20 mouse cellular contexts compared by ENCODE assay signal in genomic region chr16:89617251-89617650, GRCm38 (mm10). TPM values are rescaled to one million over a fixed set of nuclear protein-coding genes. Genes with fewer than 3 reads are reported as not detected.
A peak's percentile ranks its signal among the peaks of the same experiment; 100 is the strongest.
DNase-seq lines count a peak whose midpoint lies in the region; TF ChIP-seq lines count a peak whose summit lies in the region.
"Had no signal": no experiment of that assay in that cellular context is flagged by ENCODE, and none has a peak within 500 bp of the region (broad histone marks: within the 10 kb centered on the region; RNA-seq: fewer than 3 reads in every experiment).

No protein-coding gene starts in this region.

- H3K27me3 ChIP-seq in kidney, adult 2 months (replicated peaks; ENCODE audit: control insufficient read depth, insufficient read depth, low read length) = no peaks in the 10 kb centered on the region
- H3K27me3 ChIP-seq: forebrain, embryonic 12.5 days; heart, embryonic 15.5 days; intestine, embryonic 15.5 days; liver, embryonic 13.5 days; Patski had no signal

- H3K36me3 ChIP-seq in kidney, adult 2 months (ENCODE audit: control insufficient read depth, insufficient read depth, low read length) = no peaks in the 10 kb centered on the region
- H3K36me3 ChIP-seq: embryonic facial prominence, embryonic 10.5 days; forebrain, embryonic 12.5 days; heart, embryonic 15.5 days; intestine, embryonic 15.5 days; liver, embryonic 13.5 days had no signal

- no peak for TF ChIP-seq POLR2A in kidney, adult 2 months (IDR thresholded peaks at IDR 0.05; ENCODE audit: low read depth, low read length)

- DNase-seq in kidney, adult 2 months = peak; percentile 9
- DNase-seq in kidney, adult 18-20 months = no peak
- peak; percentile 92 for DNase-seq in adipocyte (ENCODE audit: low spot score)
- DNase-seq in adrenal gland, postnatal 36 days = peak; percentile 65 to 76
- peak; percentile 15 for DNase-seq in gastrocnemius, postnatal 14 days
- DNase-seq in layer of hippocampus, postnatal 14 days (ENCODE audit: low spot score in 2 of 2) = no peak
- DNase-seq in spleen, adult 18-20 months = no peak
- no peak for DNase-seq in layer of hippocampus, adult 18-20 months (ENCODE audit: low spot score in 2 of 2)
- DNase-seq: liver, embryonic 13.5 days; right cerebral cortex, adult 18-20 months; thymus, postnatal 4 days had no signal

- H3K4me3 ChIP-seq in kidney, adult 2 months (ENCODE audit: insufficient read depth, low read depth, low read length) = no peak overlapping the region
- H3K4me3 ChIP-seq: embryonic facial prominence, embryonic 10.5 days; forebrain, embryonic 12.5 days; heart, embryonic 15.5 days; intestine, embryonic 15.5 days; left cerebral cortex, adult 2 months; liver, embryonic 13.5 days had no signal

- 21% methylated on average over 3 of the region's 3 CpGs for WGBS in kidney, adult 2 months

- TF ChIP-seq CTCF in kidney, adult 2 months (conservative IDR thresholded peaks at IDR 0.05; ENCODE audit: insufficient read depth, insufficient read length, low read depth, low read length) = no peak

- H3K4me1 ChIP-seq in kidney, adult 2 months (ENCODE audit: control insufficient read depth, insufficient read depth, low read length) = no peaks in the 10 kb centered on the region
- H3K4me1 ChIP-seq: embryonic facial prominence, embryonic 10.5 days; forebrain, embryonic 12.5 days; intestine, embryonic 15.5 days; liver, embryonic 13.5 days had no signal

- intact Hi-C loops in gastrocnemius, postnatal 14 days (cut with DNase I; ENCODE audit: low total_unique reads) = no loop called here

- H3K27ac ChIP-seq in kidney, adult 2 months (ENCODE audit: insufficient read depth, low read depth, low read length) = no peak overlapping the region
- H3K27ac ChIP-seq: embryonic facial prominence, embryonic 10.5 days; forebrain, embryonic 12.5 days; heart, embryonic 15.5 days; intestine, embryonic 15.5 days; left cerebral cortex, adult 2 months; liver, embryonic 13.5 days had no signal

RNA-seq across cellular contexts. Expression of gene Krtap11-1, which starts 46.3 kb away (rescaled TPM):
- polyA plus RNA-seq in kidney, adult 2 months (2012; rRNA removed) = not detected in 2 replicates
- total RNA-seq in adrenal gland, postnatal 36 days (2021) = not detected
- total RNA-seq in gastrocnemius, postnatal 14 days (2021) = not detected
- not detected for total RNA-seq in layer of hippocampus, postnatal 14 days (2021)
- total RNA-seq in layer of hippocampus, adult 18-20 months (2021) = not detected
- total RNA-seq: left cerebral cortex, adult 2 months; megakaryocyte progenitor cell, adult 5-6 weeks had no signal
- polyA plus RNA-seq: brain, embryonic 14.5 days; CD4-positive, CD25-positive, alpha-beta regulatory T cell, adult 4 months; embryonic facial prominence, embryonic 10.5 days; forebrain, embryonic 12.5 days; heart, embryonic 15.5 days; intestine, embryonic 15.5 days; liver, embryonic 13.5 days; Patski had no signal

Comparison
In these comparisons a context has a peak if more than half of its experiments do, and no peak if none do; other contexts are left out.
1. DNase-seq: peak in kidney, adult 2 months (single experiment), adipocyte (single experiment), adrenal gland, postnatal 36 days (2 of 2) and gastrocnemius, postnatal 14 days (single experiment); none in kidney, adult 18-20 months (single experiment), layer of hippocampus, postnatal 14 days (0 of 2), spleen, adult 18-20 months (0 of 2) and layer of hippocampus, adult 18-20 months (0 of 2).